8 mouse cellular contexts compared by ENCODE assay signal in the genomic region with DNA sequence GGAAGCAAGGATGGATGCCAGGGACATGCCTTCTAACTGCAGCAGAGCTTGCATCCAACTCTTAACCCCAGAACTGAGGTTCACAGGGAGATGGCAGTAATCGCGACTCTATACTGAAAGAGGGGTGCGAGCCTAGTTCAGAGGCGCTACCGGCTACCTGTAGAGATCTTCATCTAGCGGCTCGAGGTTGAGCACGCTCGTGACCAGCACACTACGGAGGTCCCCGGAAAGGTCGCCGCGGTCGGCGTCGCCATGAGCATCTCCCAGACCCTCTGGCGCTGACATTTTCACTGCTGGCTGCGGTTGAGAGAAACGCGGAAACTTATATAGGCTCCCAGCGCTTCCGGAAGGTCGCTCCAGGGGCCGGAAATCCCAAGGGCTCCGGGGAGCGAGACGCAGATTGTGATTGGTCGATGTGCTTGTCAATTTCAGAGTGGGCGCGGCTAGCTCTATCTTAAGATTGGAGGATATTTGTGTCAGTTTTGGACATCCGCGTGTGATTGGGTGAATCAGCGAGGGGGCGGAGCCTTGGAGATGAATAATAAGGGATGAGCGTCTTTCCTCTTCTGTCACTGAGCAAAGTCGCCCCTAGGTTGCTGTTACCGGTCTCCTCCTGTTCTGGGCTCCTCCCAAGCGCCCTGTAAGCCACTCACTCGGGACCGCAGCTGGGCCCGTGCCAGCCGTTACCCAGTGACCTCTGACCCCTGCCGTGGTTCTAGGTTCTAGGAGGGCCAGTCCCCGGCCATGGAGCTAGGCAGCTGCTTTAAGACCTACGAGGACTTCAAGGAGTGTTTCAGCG. TPM values are rescaled to one million over a fixed set of nuclear protein-coding genes. Genes with fewer than 3 reads are reported as not detected.
A peak's percentile ranks its signal among the peaks of the same experiment; 100 is the strongest.
DNase-seq lines count a peak whose midpoint lies in the region; ATAC-seq and TF ChIP-seq lines count a peak whose summit lies in the region.

A gene (minus strand): TSS at position 350 of the 799 bp plus-strand sequence.
A gene (plus strand): TSS at position 566 of the 799 bp plus-strand sequence.

- peak within 1 kb of the TSS; percentile 69 for H3K27ac ChIP-seq in ES-E14 (ENCODE audit: insufficient read depth, low read depth, low read length, poor library complexity, severe bottlenecking)
- H3K27ac ChIP-seq in forebrain, embryonic 15.5 days (replicated peaks), result peak within 1 kb of the TSS; percentile 77
- H3K27ac ChIP-seq in layer of hippocampus, adult 2 months, result peak within 1 kb of the TSS; percentile 91
- H3K27ac ChIP-seq in lung, embryonic 14.5 days (ENCODE audit: low read depth), result peak within 1 kb of the TSS; percentile 82
- H3K27ac ChIP-seq in olfactory bulb, adult 2 months (ENCODE audit: insufficient read depth, low read depth, low read length), result peak within 1 kb of the TSS; percentile 60
- peak within 1 kb of the TSS; percentile 94 for H3K27ac ChIP-seq in thymus, adult 2 months (ENCODE audit: control insufficient read depth, insufficient read depth, low read length)

- no peaks in the 10 kb centered on the region for H3K27me3 ChIP-seq in forebrain, embryonic 15.5 days
- no peaks in the 10 kb centered on the region for H3K27me3 ChIP-seq in lung, embryonic 14.5 days (ENCODE audit: insufficient read depth, low read length)
- no peaks in the 10 kb centered on the region for H3K27me3 ChIP-seq in thymus, adult 2 months (ENCODE audit: control insufficient read depth, insufficient read depth, low read length)

- TF ChIP-seq CTCF in layer of hippocampus, adult 2 months (conservative IDR thresholded peaks at IDR 0.05), result no peak
- TF ChIP-seq CTCF in lung, embryonic 14.5 days (IDR thresholded peaks at IDR 0.05; ENCODE audit: low read depth), result no peak
- TF ChIP-seq CTCF in olfactory bulb, adult 2 months (IDR thresholded peaks at IDR 0.05; ENCODE audit: insufficient read depth, low read depth, low read length), result no peak
- TF ChIP-seq CTCF in thymus, adult 2 months (IDR thresholded peaks at IDR 0.05; ENCODE audit: borderline replicate concordance, control insufficient read depth, extremely low read depth, insufficient read depth, low read length, poor library complexity), result no peak

- peak; percentile 86 for TF ChIP-seq POLR2A in olfactory bulb, adult 2 months (IDR thresholded peaks at IDR 0.05; ENCODE audit: insufficient read depth, low read depth, low read length)
- TF ChIP-seq POLR2A in thymus, adult 2 months (IDR thresholded peaks at IDR 0.05; ENCODE audit: control insufficient read depth, extremely low read depth, insufficient read depth, low read length, poor library complexity), result peak; percentile 93

- under 1% methylated on average over 47 of the region's 47 CpGs for WGBS in forebrain, embryonic 15.5 days
- under 1% methylated on average over 47 of the region's 47 CpGs for WGBS in lung, embryonic 14.5 days
- under 1% methylated on average over 47 of the region's 47 CpGs for WGBS in olfactory bulb, adult 2 months
- under 1% methylated on average over 47 of the region's 47 CpGs for WGBS in thymus, adult 2 months

- H3K36me3 ChIP-seq in ES-E14 (ENCODE audit: control insufficient read depth, insufficient read depth, low read length, poor library complexity, severe bottlenecking), result peaks cover 10% of the 10 kb centered on the region; the same call in 1 of the 2 replicates
- H3K36me3 ChIP-seq in forebrain, embryonic 15.5 days, result peaks cover 19% of the 10 kb centered on the region; the same call in 1 of the 2 replicates
- peaks cover 15% of the 10 kb centered on the region; the same call in 1 of the 2 replicates for H3K36me3 ChIP-seq in lung, embryonic 14.5 days (ENCODE audit: insufficient read depth)
- H3K36me3 ChIP-seq in thymus, adult 2 months (ENCODE audit: control insufficient read depth, insufficient read depth, low read length), result peaks cover 4% of the 10 kb centered on the region; the same call in 1 of the 2 replicates

- in situ Hi-C loops in ES-E14 (cut with MboI; ENCODE audit: low sequenced_read_pairs in 2 of 2, unreplicated experiment in 2 of 2), result no loop called here

- H3K4me1 ChIP-seq in ES-E14 (ENCODE audit: control insufficient read depth in 2 of 2, insufficient read depth in 2 of 2, low read length in 2 of 2, poor library complexity in 1 of 2), result peaks cover 0 to 11% of the 10 kb centered on the region in 2 experiments; a peak in 2 of 4 replicates
- peaks cover 28% of the 10 kb centered on the region for H3K4me1 ChIP-seq in forebrain, embryonic 15.5 days
- peaks cover 5% of the 10 kb centered on the region for H3K4me1 ChIP-seq in lung, embryonic 14.5 days (ENCODE audit: insufficient read depth)
- peaks cover 16% of the 10 kb centered on the region for H3K4me1 ChIP-seq in olfactory bulb, adult 2 months (ENCODE audit: control insufficient read depth, insufficient read depth, low read length)
- H3K4me1 ChIP-seq in thymus, adult 2 months (replicated peaks; ENCODE audit: control insufficient read depth, insufficient read depth, low read length), result peaks cover 14% of the 10 kb centered on the region

- H3K9me3 ChIP-seq in ES-E14 (ENCODE audit: control insufficient read depth, insufficient read depth, low read depth, low read length), result no peaks in the 10 kb centered on the region
- no peaks in the 10 kb centered on the region for H3K9me3 ChIP-seq in forebrain, embryonic 15.5 days
- H3K9me3 ChIP-seq in lung, embryonic 14.5 days (ENCODE audit: low read depth, low read length), result no peaks in the 10 kb centered on the region

- peak; percentile 97 for ATAC-seq in forebrain, embryonic 15.5 days (replicated peaks)
- ATAC-seq in lung, embryonic 14.5 days (ENCODE audit: insufficient read depth), result peak; percentile 97

- H3K4me2 ChIP-seq in forebrain, embryonic 15.5 days (replicated peaks), result peak within 1 kb of the TSS; percentile 73
- H3K4me2 ChIP-seq in lung, embryonic 14.5 days, result peak within 1 kb of the TSS; percentile 88

- H3K9ac ChIP-seq in ES-E14 (ENCODE audit: insufficient read depth, low read depth, low read length, poor library complexity, severe bottlenecking), result peak within 1 kb of the TSS; percentile 92
- peak within 1 kb of the TSS; percentile 64 for H3K9ac ChIP-seq in forebrain, embryonic 15.5 days (replicated peaks)
- H3K9ac ChIP-seq in lung, embryonic 14.5 days, result peak within 1 kb of the TSS; percentile 81

- DNase-seq in ES-E14 (ENCODE audit: low read depth, low spot score), result peak; percentile 100
- DNase-seq in cerebellum, adult 11-12 months, result peak; percentile 97
- peak; percentile 99 for DNase-seq in heart, postnatal 36 days
- DNase-seq in layer of hippocampus, adult 2 months (ENCODE audit: low spot score in 2 of 2), result peak; percentile 98
- DNase-seq in lung, embryonic 14.5 days, result peak; percentile 100
- DNase-seq in thymus, adult 2 months, result peak; percentile 99

- intact Hi-C loops in heart, postnatal 36 days (cut with DNase I), result loop anchor here (1.0 kb wide), 1 partner anchor 19 kb away; no protein-coding TSS in a partner anchor

- H3K4me3 ChIP-seq in ES-E14 (ENCODE audit: insufficient read depth in 1 of 2, low read depth in 1 of 2, low read length in 2 of 2, poor library complexity in 1 of 2, severe bottlenecking in 1 of 2), result peak within 1 kb of the TSS; percentile 91 to 97
- peak within 1 kb of the TSS; percentile 60 for H3K4me3 ChIP-seq in forebrain, embryonic 15.5 days
- H3K4me3 ChIP-seq in layer of hippocampus, adult 2 months, result peak within 1 kb of the TSS; percentile 100
- peak within 1 kb of the TSS; percentile 81 for H3K4me3 ChIP-seq in lung, embryonic 14.5 days (ENCODE audit: low read depth, low read length)
- peak within 1 kb of the TSS; percentile 82 for H3K4me3 ChIP-seq in olfactory bulb, adult 2 months (ENCODE audit: insufficient read depth, low read depth, low read length)
- H3K4me3 ChIP-seq in thymus, adult 2 months (ENCODE audit: control insufficient read depth, insufficient read depth, low read length), result peak within 1 kb of the TSS; percentile 91

TF ChIP-seq in ES-E14, 5 proteins besides CTCF, POLR2A, EP300 and RAD21:
- no peak for TF ChIP-seq MAFK (IDR thresholded peaks at IDR 0.05; ENCODE audit: insufficient read depth, low read depth, low read length)
- no peak for TF ChIP-seq ZC3H11A (IDR thresholded peaks at IDR 0.05; ENCODE audit: borderline replicate concordance, low read depth, low read length)
- peak; percentile 18; the same call in 1 of the 2 replicates for TF ChIP-seq HCFC1 (IDR thresholded peaks at IDR 0.05; ENCODE audit: borderline replicate concordance, insufficient read depth, low read length)
- peak; percentile 97 for TF ChIP-seq CHD2 (IDR thresholded peaks at IDR 0.05; ENCODE audit: low read depth, low read length)
- TF ChIP-seq ZNF384 (IDR thresholded peaks at IDR 0.05; ENCODE audit: low read depth, low read length), result no peak
TF ChIP-seq in ES-E14: peak in this region for 2.

RNA-seq across cellular contexts. Expression of the first gene that starts in this region (rescaled TPM):
- 46.4 and 54.7 TPM in 2 replicates for total RNA-seq in ES-E14 (2012; rRNA removed)
- polyA plus RNA-seq in forebrain, embryonic 15.5 days (2015; fragmentation: Nextera tagmentation; extraction: Ambion mirVana), result 17.1 and 17.2 TPM in 2 replicates
- total RNA-seq in heart, postnatal 36 days (2021), result 10 to 100 TPM; 10.4 to 13.0 TPM
- total RNA-seq in layer of hippocampus, adult 2 months (2021), result 10 to 100 TPM; 25.8 to 32.2 TPM
- 16.2 and 17.8 TPM in 2 replicates for polyA plus RNA-seq in lung, embryonic 14.5 days (2014; fragmentation: Nextera tagmentation; extraction: Ambion mirVana)
- polyA plus RNA-seq in olfactory bulb, adult 2 months (2012; ENCODE audit: insufficient read depth, insufficient read length, low replicate concordance, missing spikeins), result not detected in 2 replicates
- polyA plus RNA-seq in thymus, adult 2 months (2012; rRNA removed), result 84.6 and 87.9 TPM in 2 replicates

RNA-seq across cellular contexts. Expression of the second gene that starts in this region (rescaled TPM):
- 6.4 and 7.0 TPM in 2 replicates for total RNA-seq in ES-E14 (2012; rRNA removed)
- 13.9 and 14.5 TPM in 2 replicates for polyA plus RNA-seq in forebrain, embryonic 15.5 days (2015; fragmentation: Nextera tagmentation; extraction: Ambion mirVana)
- total RNA-seq in heart, postnatal 36 days (2021), result 1 to 10 TPM; 2.5 to 2.7 TPM
- total RNA-seq in layer of hippocampus, adult 2 months (2021), result 1 to 10 TPM; 7.2 to 8.9 TPM
- polyA plus RNA-seq in lung, embryonic 14.5 days (2014; fragmentation: Nextera tagmentation; extraction: Ambion mirVana), result 6.7 and 7.0 TPM in 2 replicates
- not detected in 2 replicates for polyA plus RNA-seq in olfactory bulb, adult 2 months (2012; ENCODE audit: insufficient read depth, insufficient read length, low replicate concordance, missing spikeins)
- polyA plus RNA-seq in thymus, adult 2 months (2012; rRNA removed), result 5.9 and 6.2 TPM in 2 replicates

Comparison
In these comparisons a context has a peak if more than half of its experiments do, and no peak if none do; other contexts are left out.
1. Peak in every context shown above with its lines: DNase-seq, ATAC-seq, H3K4me3 ChIP-seq and H3K27ac ChIP-seq.
2. RNA of the first gene that starts in this region (polyA plus RNA-seq): 84.6 to 87.9 TPM in thymus, adult 2 months, 16.2 to 17.8 TPM in lung, embryonic 14.5 days and 17.1 to 17.2 TPM in forebrain, embryonic 15.5 days; not detected in olfactory bulb, adult 2 months; every median in the first group is over 10 times any median in the second.